Mouse (Mus musculus) liver, embryonic 14.5 days (tissue): Measurements from ENCODE around the gene Kcnn1. TPM values are rescaled to one million over a fixed set of nuclear protein-coding genes. Genes with fewer than 3 reads are reported as not detected.
"Not testable (repeated sequence)": the region's sequence is repeated elsewhere in the genome, so short reads cannot be mapped to it uniquely, and the experiment has no call there.

Source experiments
- ATAC-seq: fragments of 200-750 bp; cut with Nextera tagmentation; 2 replicates; pipeline ENCODE4 v1.8.0; 2017; ENCODE audit warnings: moderate number of reproducible peaks, mild to moderate bottlenecking, moderate library complexity; ENCODE audit not compliant: insufficient read depth
- DNase-seq, 3 experiments: peaks; one replicate each; pipeline ENCODE4 v3.0.0-alpha.2; 2012 to 2013; ENCODE audit warnings: low read depth in 3 of 3, low spot score in 3 of 3
- H3K27ac ChIP-seq: fragments of 300-500 bp; sonication (generic); 2 replicates; pipeline ENCODE4 v1.5.1; 2014; ENCODE audit warnings: moderate library complexity, mild to moderate bottlenecking, control low read depth, inconsistent platforms
- H3K27me3 ChIP-seq: fragments of 300-500 bp; sonication (generic); 2 replicates; pipeline ENCODE4 v1.6.1; 2014; ENCODE audit warnings: mild to moderate bottlenecking, low read length, moderate library complexity; ENCODE audit not compliant: control insufficient read depth, insufficient read depth
- H3K36me3 ChIP-seq: fragments of 300-500 bp; sonication (generic); replicated peaks from 2 replicates; pipeline ENCODE4 v1.6.1; 2014; ENCODE audit warnings: low read depth; ENCODE audit not compliant: control insufficient read depth, insufficient read depth
- H3K4me1 ChIP-seq, 2 experiments: fragments of 200-500 bp in 1 of 2; fragments of 300-500 bp in 1 of 2; sonication (generic) in 1 of 2; replicated peaks; 2 replicates each; pipeline ENCODE4 v1.6.1; 2012 to 2014; ENCODE audit warnings: antibody characterized with exemption in 1 of 2, inconsistent platforms in 1 of 2, low read length in 1 of 2; ENCODE audit not compliant: control insufficient read depth in 2 of 2, insufficient read depth in 2 of 2
- H3K4me2 ChIP-seq: fragments of 300-500 bp; sonication (generic); 2 replicates; pipeline ENCODE4 v1.6.1; 2014; ENCODE audit warnings: low read depth, mild to moderate bottlenecking, control low read depth, moderate library complexity
- H3K4me3 ChIP-seq, 2 experiments: fragments of 200-500 bp in 1 of 2; fragments of 300-500 bp in 1 of 2; sonication (generic) in 1 of 2; 2 replicates each; pipeline ENCODE4 v1.5.1; 2012 to 2014; ENCODE audit warnings: low read depth in 2 of 2, low read length in 2 of 2, mild to moderate bottlenecking in 2 of 2, control low read depth in 1 of 2, inconsistent platforms in 1 of 2, moderate library complexity in 1 of 2; ENCODE audit not compliant: insufficient read depth in 1 of 2
- H3K9ac ChIP-seq: fragments of 300-500 bp; sonication (generic); replicated peaks from 2 replicates; pipeline ENCODE4 v1.6.1; 2014; ENCODE audit warnings: mild to moderate bottlenecking, control low read depth, moderate library complexity
- H3K9me3 ChIP-seq: fragments of 300-500 bp; sonication (generic); 2 replicates; pipeline ENCODE4 v1.6.1; 2016; ENCODE audit warnings: low read length, mixed read lengths; ENCODE audit not compliant: control insufficient read depth
- CTCF ChIP-seq: IDR thresholded peaks from 2 replicates; pipeline ENCODE4 v1.5.1; 2016; ENCODE audit warnings: antibody characterized with exemption, low read depth, control low read depth
- EP300 ChIP-seq: IDR thresholded peaks from 2 replicates; pipeline ENCODE4 v1.6.1; 2016; ENCODE audit warnings: antibody characterized with exemption, low read depth
- WGBS: fragments of 180-500 bp; shearing (Covaris S2); extraction: QIAGEN DNeasy Blood & Tissue Kit; methylation state at CpG from one replicate; pipeline ENCODE4 v1.1.7; 2014; ENCODE audit not compliant: insufficient replicate concordance; 5-methylcytosine and 5-hydroxymethylcytosine counted together
- polyA plus RNA-seq, 2 experiments: library from polyadenylated mRNA; depleted of rRNA in 1 of 2; stranded (reverse) in 1 of 2; unstranded in 1 of 2; fragments of >200 nt; fragmentation: Nextera tagmentation in 1 of 2; extraction: Ambion mirVana in 1 of 2; gene quantifications; 2 replicates each; pipeline versions ENCODE4 v1.2.1 to v1.2.3; 2012 to 2014

Gene Kcnn1
- polyA plus RNA-seq, 2 experiments = 0.17 to 0.27 TPM

GRCm38 (mm10) chr8:70897021-70897680 is 34.1 kb upstream of the Kcnn1 start, which contains the start of gene Rpl18a:
Gene Rpl18a (minus strand): TSS chr8:70897412.
- peak; percentile 94 for ATAC-seq
- WGBS = under 1% methylated on average over 60 of the region's 60 CpGs
- H3K9me3 ChIP-seq = no peaks in the 10 kb centered on the region

GRCm38 (mm10) chr8:70896316-70897020 is 33.4 kb upstream of the Kcnn1 start:
- TF ChIP-seq CTCF = no peak
- no peak for TF ChIP-seq EP300
- Histone ChIP-seq H3K4me3 (peak overlapping the region; percentile 86 to 91), H3K9me3 (no peaks in the 10 kb centered on the region), H3K36me3 (peaks cover 27% of the 10 kb centered on the region), H3K4me2 (peak overlapping the region; percentile 96), H3K9ac (peak overlapping the region; percentile 91), H3K27me3 (peaks cover 20% of the 10 kb centered on the region), H3K4me1 (peaks cover 0 to 3% of the 10 kb centered on the region in 2 experiments; a peak in 1 of 4 replicates), H3K27ac (peak overlapping the region; percentile 51)
- ATAC-seq (no peak), DNase-seq (no peak)
- WGBS = under 1% methylated on average over 25 of the region's 25 CpGs

More at GRCm38 (mm10) chr8:70897021-70897680, 34.1 kb upstream of the Kcnn1 start, which contains the start of gene Rpl18a:
- peak within 1 kb of the TSS; percentile 97 for H3K4me2 ChIP-seq
- peak within 1 kb of the TSS; percentile 86 for H3K27ac ChIP-seq
- peaks cover 27% of the 10 kb centered on the region for H3K36me3 ChIP-seq
- DNase-seq = peak; percentile 99
- TF ChIP-seq EP300 (no peak), CTCF (peak; percentile 45)
- peak within 1 kb of the TSS; percentile 86 to 91 for H3K4me3 ChIP-seq
- H3K4me1 ChIP-seq = peaks cover 0 to 3% of the 10 kb centered on the region in 2 experiments; a peak in 1 of 4 replicates
- peak within 1 kb of the TSS; percentile 91 for H3K9ac ChIP-seq
- H3K27me3 ChIP-seq = peaks cover 13% of the 10 kb centered on the region

- DNase-seq, H3K4me1 ChIP-seq, H3K9me3 ChIP-seq, H3K27ac ChIP-seq, ATAC-seq: not testable (repeated sequence)
- Histone ChIP-seq H3K4me2 (peak overlapping the region; percentile 96), H3K36me3 (peaks cover 27% of the 10 kb centered on the region), H3K9ac (peak overlapping the region; percentile 91), H3K4me3 (peak overlapping the region; percentile 86 to 91), H3K27me3 (peaks cover 28% of the 10 kb centered on the region)
- WGBS = 73% methylated on average over 24 of the region's 24 CpGs
Measured at GRCm38 (mm10) chr8:70895571-70896259, 32.7 kb upstream of the Kcnn1 start.

- 86% methylated on average over 8 of the region's 8 CpGs for WGBS
- H3K4me1 ChIP-seq = peaks cover 0 to 3% of the 10 kb centered on the region in 2 experiments; a peak in 1 of 4 replicates
- DNase-seq = no peak
- peaks cover 27% of the 10 kb centered on the region for H3K36me3 ChIP-seq
- no peak overlapping the region for H3K9ac ChIP-seq
- H3K9me3 ChIP-seq = no peaks in the 10 kb centered on the region
- peaks cover 34% of the 10 kb centered on the region for H3K27me3 ChIP-seq
- H3K4me2 ChIP-seq = no peak overlapping the region
- TF ChIP-seq CTCF (no peak), EP300 (no peak)
- no peak for ATAC-seq
- H3K4me3 ChIP-seq = no peak overlapping the region
- H3K27ac ChIP-seq = no peak overlapping the region
Measured at GRCm38 (mm10) chr8:70894771-70895545, 31.9 kb upstream of the Kcnn1 start.
